Mouse (Mus musculus) bone marrow macrophage, adult 2 months (primary cell): Measurements from ENCODE around the gene Tyr.

ENCODE experiments used
- CTCF ChIP-seq: IDR thresholded peaks from 2 replicates; pipeline ENCODE4 v1.5.1; 2012; ENCODE audit warnings: low read depth, mild to moderate bottlenecking, low read length, moderate library complexity
- POLR2A ChIP-seq: IDR thresholded peaks from 2 replicates; pipeline ENCODE4 v1.6.1; 2012; ENCODE audit warnings: mild to moderate bottlenecking, low read depth, low read length, borderline replicate concordance

DNA sequence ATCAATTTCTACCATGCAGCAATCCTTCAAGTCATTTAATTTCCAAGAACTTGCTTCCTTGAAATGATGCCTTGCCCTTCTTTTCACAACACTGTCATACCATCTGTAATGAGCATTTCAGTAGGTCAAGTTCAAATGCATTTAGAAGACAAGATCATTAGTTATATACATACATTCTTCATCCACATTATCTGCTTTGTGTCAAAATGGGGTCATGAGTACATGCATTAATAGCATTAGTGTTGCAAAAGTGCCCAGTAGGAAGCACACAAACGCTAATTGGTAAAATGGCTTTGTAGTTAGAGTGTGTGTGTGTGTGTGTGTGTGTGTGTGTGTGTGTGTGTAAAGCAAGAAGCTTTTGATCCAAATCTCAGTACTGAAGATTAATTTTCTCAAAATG, 80.0 kb downstream of the Tyr start:
- no peak for TF ChIP-seq CTCF
- TF ChIP-seq POLR2A, result no peak
